Mouse (Mus musculus): Measurements from ENCODE around the gene Prn. TPM values are rescaled to one million over a fixed set of nuclear protein-coding genes. Genes with fewer than 3 reads are reported as not detected.

Prn gene
- polyA plus RNA-seq, 1 experiment, result not detected

DNA sequence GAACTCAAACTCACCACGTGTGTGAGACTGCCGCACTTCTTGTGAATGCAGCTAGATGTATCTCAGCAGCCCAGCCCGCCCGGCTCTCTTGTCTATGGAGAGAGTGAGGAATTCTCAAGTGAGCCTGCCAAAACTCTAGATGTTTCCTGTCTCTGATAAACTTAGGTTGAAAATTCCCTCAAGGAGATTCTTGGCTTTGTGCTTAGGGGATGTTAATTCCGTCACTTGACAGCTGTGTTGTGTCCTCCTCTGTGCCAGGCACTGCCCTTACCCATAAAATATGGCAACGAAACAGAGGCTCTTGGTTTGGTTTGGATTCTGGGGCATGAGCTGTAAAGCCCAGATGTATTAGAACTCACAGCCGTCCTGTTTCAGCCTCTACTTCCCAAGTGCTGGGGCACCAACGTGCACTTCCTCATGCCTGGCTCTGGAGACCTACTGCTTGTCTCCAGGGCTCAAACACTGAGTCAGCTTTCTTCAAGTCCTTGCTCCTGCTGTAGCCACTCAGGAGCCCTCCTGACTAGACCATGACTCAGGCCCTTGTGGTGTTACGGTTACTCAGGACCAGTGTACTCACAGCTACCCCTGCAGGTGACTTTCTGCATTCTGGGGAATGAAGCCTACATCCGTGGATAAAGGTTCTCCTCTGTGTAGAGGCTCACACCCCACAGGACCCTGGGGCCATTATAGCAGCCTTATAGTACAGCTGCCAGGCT is 25.8 kb downstream of the Prn start:
- Histone ChIP-seq H3K27ac (ENCODE audit: control insufficient read depth, insufficient read depth, low read length) (no peak overlapping the region), H3K4me3 (ENCODE audit: control insufficient read depth, insufficient read depth, low read length) (no peak overlapping the region), H3K4me1 (replicated peaks; ENCODE audit: control insufficient read depth, insufficient read depth, low read length) (no peaks in the 10 kb centered on the region), H3K27me3 (ENCODE audit: control insufficient read depth, insufficient read depth, low read length) (no peaks in the 10 kb centered on the region), H3K36me3 (ENCODE audit: control insufficient read depth, insufficient read depth, low read length) (no peaks in the 10 kb centered on the region)
- no peak for TF ChIP-seq CTCF (IDR thresholded peaks at IDR 0.05; ENCODE audit: borderline replicate concordance, control insufficient read depth, extremely low read depth, insufficient read depth, low read length, poor library complexity)
- no peak for TF ChIP-seq POLR2A (IDR thresholded peaks at IDR 0.05; ENCODE audit: control insufficient read depth, extremely low read depth, insufficient read depth, low read length, poor library complexity)
- DNase-seq, result peak; percentile 27
- 66% methylated on average over 10 of the region's 10 CpGs for WGBS

DNA sequence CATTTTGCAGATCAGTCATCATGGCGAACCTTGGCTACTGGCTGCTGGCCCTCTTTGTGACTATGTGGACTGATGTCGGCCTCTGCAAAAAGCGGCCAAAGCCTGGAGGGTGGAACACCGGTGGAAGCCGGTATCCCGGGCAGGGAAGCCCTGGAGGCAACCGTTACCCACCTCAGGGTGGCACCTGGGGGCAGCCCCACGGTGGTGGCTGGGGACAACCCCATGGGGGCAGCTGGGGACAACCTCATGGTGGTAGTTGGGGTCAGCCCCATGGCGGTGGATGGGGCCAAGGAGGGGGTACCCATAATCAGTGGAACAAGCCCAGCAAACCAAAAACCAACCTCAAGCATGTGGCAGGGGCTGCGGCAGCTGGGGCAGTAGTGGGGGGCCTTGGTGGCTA is 26.7 kb downstream of the Prn start:
- 96% methylated on average over 10 of the region's 10 CpGs for WGBS
- TF ChIP-seq POLR2A (IDR thresholded peaks at IDR 0.05; ENCODE audit: control insufficient read depth, extremely low read depth, insufficient read depth, low read length, poor library complexity) (no peak), CTCF (IDR thresholded peaks at IDR 0.05; ENCODE audit: borderline replicate concordance, control insufficient read depth, extremely low read depth, insufficient read depth, low read length, poor library complexity) (no peak)

GRCm38 (mm10) chr2:131939404-131940111 is 29.8 kb downstream of the Prn start:
- no peaks in the 10 kb centered on the region for H3K27me3 ChIP-seq (ENCODE audit: control insufficient read depth, insufficient read depth, low read length)
- TF ChIP-seq POLR2A (IDR thresholded peaks at IDR 0.05; ENCODE audit: control insufficient read depth, extremely low read depth, insufficient read depth, low read length, poor library complexity) (no peak), CTCF (IDR thresholded peaks at IDR 0.05; ENCODE audit: borderline replicate concordance, control insufficient read depth, extremely low read depth, insufficient read depth, low read length, poor library complexity) (no peak; the same call in 1 of the 2 replicates)
- no peak overlapping the region for H3K4me3 ChIP-seq (ENCODE audit: control insufficient read depth, insufficient read depth, low read length)
- peak; percentile 35 for DNase-seq
- H3K4me1 ChIP-seq (replicated peaks; ENCODE audit: control insufficient read depth, insufficient read depth, low read length), result no peaks in the 10 kb centered on the region
- WGBS, result 44% methylated on average over 8 of the region's 8 CpGs
- no peak overlapping the region for H3K27ac ChIP-seq (ENCODE audit: control insufficient read depth, insufficient read depth, low read length)
- H3K36me3 ChIP-seq (ENCODE audit: control insufficient read depth, insufficient read depth, low read length), result no peaks in the 10 kb centered on the region

More for the DNA sequence above, 26.7 kb downstream of the Prn start:
- H3K27me3 ChIP-seq (ENCODE audit: control insufficient read depth, insufficient read depth, low read length), result no peaks in the 10 kb centered on the region
- H3K36me3 ChIP-seq (ENCODE audit: control insufficient read depth, insufficient read depth, low read length), result no peaks in the 10 kb centered on the region
- H3K4me3 ChIP-seq (ENCODE audit: control insufficient read depth, insufficient read depth, low read length), result no peak overlapping the region
- no peak overlapping the region for H3K27ac ChIP-seq (ENCODE audit: control insufficient read depth, insufficient read depth, low read length)
- no peak for DNase-seq
- no peaks in the 10 kb centered on the region for H3K4me1 ChIP-seq (replicated peaks; ENCODE audit: control insufficient read depth, insufficient read depth, low read length)

DNA sequence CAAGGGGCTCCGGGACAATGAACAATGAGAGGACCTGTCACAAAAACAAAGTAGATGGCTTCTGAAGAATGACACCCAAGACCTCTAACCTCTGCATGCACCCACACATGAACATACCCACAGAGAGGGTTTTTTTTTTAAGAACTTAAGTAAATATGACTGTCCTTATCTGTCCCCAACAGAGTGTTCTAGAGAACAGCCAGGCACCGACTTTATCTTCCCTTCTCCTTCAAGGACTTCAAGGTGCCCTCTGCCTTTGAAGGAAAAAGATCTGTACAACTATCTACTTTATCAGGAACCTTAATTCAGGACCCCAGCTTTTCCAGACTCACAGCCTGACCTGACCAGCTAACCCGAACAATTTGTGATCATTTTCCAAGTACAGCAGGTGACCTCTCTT is 30.7 kb downstream of the Prn start:
- Histone ChIP-seq H3K27me3 (ENCODE audit: control insufficient read depth, insufficient read depth, low read length) (no peaks in the 10 kb centered on the region), H3K4me3 (ENCODE audit: control insufficient read depth, insufficient read depth, low read length) (no peak overlapping the region), H3K27ac (ENCODE audit: control insufficient read depth, insufficient read depth, low read length) (no peak overlapping the region), H3K4me1 (replicated peaks; ENCODE audit: control insufficient read depth, insufficient read depth, low read length) (no peaks in the 10 kb centered on the region), H3K36me3 (ENCODE audit: control insufficient read depth, insufficient read depth, low read length) (no peaks in the 10 kb centered on the region)
- DNase-seq, result no peak
- TF ChIP-seq CTCF (IDR thresholded peaks at IDR 0.05; ENCODE audit: borderline replicate concordance, control insufficient read depth, extremely low read depth, insufficient read depth, low read length, poor library complexity), result no peak
- TF ChIP-seq POLR2A (IDR thresholded peaks at IDR 0.05; ENCODE audit: control insufficient read depth, extremely low read depth, insufficient read depth, low read length, poor library complexity), result no peak
- WGBS, result 73% methylated on average over 3 of the region's 3 CpGs

DNA sequence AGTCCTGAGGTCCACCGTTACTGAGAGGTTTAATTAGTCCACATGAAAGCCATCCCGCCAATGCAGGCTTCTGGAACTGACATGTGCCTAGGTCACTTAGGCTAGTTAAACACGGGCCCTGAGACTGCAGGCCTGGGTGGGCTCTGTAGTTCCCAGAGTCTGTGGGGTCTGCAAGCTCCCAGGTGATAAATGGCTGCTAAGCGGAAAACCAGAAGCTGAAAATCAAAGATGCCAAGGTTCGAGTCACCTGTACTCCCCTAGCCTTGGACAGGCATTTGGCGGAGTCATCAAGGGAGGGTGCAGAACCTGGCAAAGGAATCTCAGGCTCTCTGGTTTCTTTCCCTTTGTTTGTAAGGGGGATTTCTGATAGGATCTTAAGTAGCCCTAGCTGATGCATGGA is 31.7 kb downstream of the Prn start:
- H3K4me3 ChIP-seq (ENCODE audit: control insufficient read depth, insufficient read depth, low read length), result no peak overlapping the region
- no peak for DNase-seq
- H3K4me1 ChIP-seq (replicated peaks; ENCODE audit: control insufficient read depth, insufficient read depth, low read length), result no peaks in the 10 kb centered on the region
- 94% methylated on average over 6 of the region's 6 CpGs for WGBS
- no peak overlapping the region for H3K27ac ChIP-seq (ENCODE audit: control insufficient read depth, insufficient read depth, low read length)
- H3K36me3 ChIP-seq (ENCODE audit: control insufficient read depth, insufficient read depth, low read length), result no peaks in the 10 kb centered on the region
- H3K27me3 ChIP-seq (ENCODE audit: control insufficient read depth, insufficient read depth, low read length), result no peaks in the 10 kb centered on the region
- no peak for TF ChIP-seq POLR2A (IDR thresholded peaks at IDR 0.05; ENCODE audit: control insufficient read depth, extremely low read depth, insufficient read depth, low read length, poor library complexity)
- no peak for TF ChIP-seq CTCF (IDR thresholded peaks at IDR 0.05; ENCODE audit: borderline replicate concordance, control insufficient read depth, extremely low read depth, insufficient read depth, low read length, poor library complexity)

GRCm38 (mm10) chr2:131944370-131944769 is 34.6 kb downstream of the Prn start:
- no peaks in the 10 kb centered on the region for H3K4me1 ChIP-seq (replicated peaks; ENCODE audit: control insufficient read depth, insufficient read depth, low read length)
- no peaks in the 10 kb centered on the region for H3K27me3 ChIP-seq (ENCODE audit: control insufficient read depth, insufficient read depth, low read length)
- H3K27ac ChIP-seq (ENCODE audit: control insufficient read depth, insufficient read depth, low read length), result no peak overlapping the region
- DNase-seq, result no peak
- 76% methylated on average over 1 of the region's 1 CpGs for WGBS
- no peak for TF ChIP-seq POLR2A (IDR thresholded peaks at IDR 0.05; ENCODE audit: control insufficient read depth, extremely low read depth, insufficient read depth, low read length, poor library complexity)
- H3K4me3 ChIP-seq (ENCODE audit: control insufficient read depth, insufficient read depth, low read length), result no peak overlapping the region
- no peaks in the 10 kb centered on the region for H3K36me3 ChIP-seq (ENCODE audit: control insufficient read depth, insufficient read depth, low read length)

Measured in thymus, adult 2 months (tissue).